Mouse (Mus musculus): ENCODE measurements at regions not wholly inside any gene's neighbourhood (a gene's known extent, or its start where the extent isn't known, plus 50 kb on each side); places are given as distances from the start of the nearest gene placed in this dataset.

- Histone ChIP-seq H3K27ac (ENCODE audit: low read depth, low read length) (no peak overlapping the region), H3K9me3 (replicated peaks; ENCODE audit: control insufficient read depth, low read length) (no peaks in the 10 kb centered on the region), H3K4me2 (no peak overlapping the region), H3K4me3 (ENCODE audit: low read depth, low read length) (no peak overlapping the region), H3K27me3 (ENCODE audit: control insufficient read depth, insufficient read depth, low read length) (no peaks in the 10 kb centered on the region), H3K9ac (ENCODE audit: low read depth, low read length) (no peak overlapping the region), H3K36me3 (ENCODE audit: control insufficient read depth, insufficient read depth, low read length) (no peaks in the 10 kb centered on the region), H3K4me1 (ENCODE audit: control insufficient read depth, insufficient read depth, low read length) (no peaks in the 10 kb centered on the region)
- WGBS (ENCODE audit: insufficient replicate concordance), result 50% methylated on average over 2 of the region's 2 CpGs
- ATAC-seq (replicated peaks; ENCODE audit: insufficient number of reproducible peaks, low FRiP score, low TSS enrichment), result no peak
Observed at GRCm38 (mm10) chr12:35736427-35736826, 189.0 kb upstream of the Agr3 start.

GRCm38 (mm10) chr12:35735002-35735401 is 190.4 kb upstream of the Agr3 start:
- Histone ChIP-seq H3K9ac (ENCODE audit: low read depth, low read length) (no peak overlapping the region), H3K36me3 (ENCODE audit: control insufficient read depth, insufficient read depth, low read length) (no peaks in the 10 kb centered on the region), H3K9me3 (replicated peaks; ENCODE audit: control insufficient read depth, low read length) (no peaks in the 10 kb centered on the region), H3K27me3 (ENCODE audit: control insufficient read depth, insufficient read depth, low read length) (no peaks in the 10 kb centered on the region), H3K27ac (ENCODE audit: low read depth, low read length) (no peak overlapping the region), H3K4me2 (no peak overlapping the region), H3K4me3 (ENCODE audit: low read depth, low read length) (no peak overlapping the region), H3K4me1 (ENCODE audit: control insufficient read depth, insufficient read depth, low read length) (no peaks in the 10 kb centered on the region)
- ATAC-seq (replicated peaks; ENCODE audit: insufficient number of reproducible peaks, low FRiP score, low TSS enrichment), result no peak
- WGBS (ENCODE audit: insufficient replicate concordance), result 52% methylated on average over 2 of the region's 2 CpGs

- Histone ChIP-seq H3K4me3 (ENCODE audit: low read depth, low read length) (no peak overlapping the region), H3K27ac (ENCODE audit: low read depth, low read length) (no peak overlapping the region), H3K27me3 (ENCODE audit: control insufficient read depth, insufficient read depth, low read length) (no peaks in the 10 kb centered on the region), H3K9me3 (replicated peaks; ENCODE audit: control insufficient read depth, low read length) (no peaks in the 10 kb centered on the region), H3K4me1 (ENCODE audit: control insufficient read depth, insufficient read depth, low read length) (no peaks in the 10 kb centered on the region), H3K9ac (ENCODE audit: low read depth, low read length) (no peak overlapping the region), H3K4me2 (no peak overlapping the region), H3K36me3 (ENCODE audit: control insufficient read depth, insufficient read depth, low read length) (no peaks in the 10 kb centered on the region)
- WGBS (ENCODE audit: insufficient replicate concordance), result 79% methylated on average over 1 of the region's 1 CpGs
- no peak for ATAC-seq (replicated peaks; ENCODE audit: insufficient number of reproducible peaks, low FRiP score, low TSS enrichment)
Observed at GRCm38 (mm10) chr12:35734371-35734770, 191.0 kb upstream of the Agr3 start.

GRCm38 (mm10) chr12:35733580-35733979 is 191.8 kb upstream of the Agr3 start:
- Histone ChIP-seq H3K4me3 (ENCODE audit: low read depth, low read length) (no peak overlapping the region), H3K27me3 (ENCODE audit: control insufficient read depth, insufficient read depth, low read length) (no peaks in the 10 kb centered on the region), H3K9me3 (replicated peaks; ENCODE audit: control insufficient read depth, low read length) (no peaks in the 10 kb centered on the region), H3K4me1 (ENCODE audit: control insufficient read depth, insufficient read depth, low read length) (no peaks in the 10 kb centered on the region), H3K36me3 (ENCODE audit: control insufficient read depth, insufficient read depth, low read length) (no peaks in the 10 kb centered on the region), H3K27ac (ENCODE audit: low read depth, low read length) (no peak overlapping the region), H3K4me2 (no peak overlapping the region), H3K9ac (ENCODE audit: low read depth, low read length) (no peak overlapping the region)
- no peak for ATAC-seq (replicated peaks; ENCODE audit: insufficient number of reproducible peaks, low FRiP score, low TSS enrichment)
- WGBS (ENCODE audit: insufficient replicate concordance), result 68% methylated on average over 2 of the region's 2 CpGs

GRCm38 (mm10) chr12:35725910-35726309 is 191.1 kb upstream of the Ahr start:
- Histone ChIP-seq H3K27me3 (ENCODE audit: control insufficient read depth, insufficient read depth, low read length) (no peaks in the 10 kb centered on the region), H3K4me2 (no peak overlapping the region), H3K4me3 (ENCODE audit: low read depth, low read length) (no peak overlapping the region), H3K27ac (ENCODE audit: low read depth, low read length) (no peak overlapping the region), H3K36me3 (ENCODE audit: control insufficient read depth, insufficient read depth, low read length) (no peaks in the 10 kb centered on the region), H3K9ac (ENCODE audit: low read depth, low read length) (no peak overlapping the region), H3K9me3 (replicated peaks; ENCODE audit: control insufficient read depth, low read length) (no peaks in the 10 kb centered on the region), H3K4me1 (ENCODE audit: control insufficient read depth, insufficient read depth, low read length) (no peaks in the 10 kb centered on the region)
- no peak for ATAC-seq (replicated peaks; ENCODE audit: insufficient number of reproducible peaks, low FRiP score, low TSS enrichment)
- 78% methylated on average over 1 of the region's 1 CpGs for WGBS (ENCODE audit: insufficient replicate concordance)

GRCm38 (mm10) chr12:35724132-35724531 is 189.3 kb upstream of the Ahr start:
- H3K9me3 ChIP-seq (replicated peaks; ENCODE audit: control insufficient read depth, low read length), result no peaks in the 10 kb centered on the region
- no peak for ATAC-seq (replicated peaks; ENCODE audit: insufficient number of reproducible peaks, low FRiP score, low TSS enrichment)
- 63% methylated on average over 4 of the region's 4 CpGs for WGBS (ENCODE audit: insufficient replicate concordance)

GRCm38 (mm10) chr12:35712671-35713070 is 177.8 kb upstream of the Ahr start:
- ATAC-seq (replicated peaks; ENCODE audit: insufficient number of reproducible peaks, low FRiP score, low TSS enrichment), result no peak
- H3K36me3 ChIP-seq (ENCODE audit: control insufficient read depth, insufficient read depth, low read length), result no peaks in the 10 kb centered on the region
- no peaks in the 10 kb centered on the region for H3K27me3 ChIP-seq (ENCODE audit: control insufficient read depth, insufficient read depth, low read length)
- H3K9ac ChIP-seq (ENCODE audit: low read depth, low read length), result no peak overlapping the region
- H3K4me2 ChIP-seq, result no peak overlapping the region
- WGBS (ENCODE audit: insufficient replicate concordance), result 69% methylated on average over 4 of the region's 4 CpGs
- H3K9me3 ChIP-seq (replicated peaks; ENCODE audit: control insufficient read depth, low read length), result no peaks in the 10 kb centered on the region
- no peak overlapping the region for H3K4me3 ChIP-seq (ENCODE audit: low read depth, low read length)
- no peaks in the 10 kb centered on the region for H3K4me1 ChIP-seq (ENCODE audit: control insufficient read depth, insufficient read depth, low read length)
- no peak overlapping the region for H3K27ac ChIP-seq (ENCODE audit: low read depth, low read length)

More at GRCm38 (mm10) chr12:35724132-35724531, 189.3 kb upstream of the Ahr start:
- Histone ChIP-seq H3K27me3 (ENCODE audit: control insufficient read depth, insufficient read depth, low read length) (no peaks in the 10 kb centered on the region), H3K36me3 (ENCODE audit: control insufficient read depth, insufficient read depth, low read length) (no peaks in the 10 kb centered on the region), H3K4me3 (ENCODE audit: low read depth, low read length) (no peak overlapping the region), H3K9ac (ENCODE audit: low read depth, low read length) (no peak overlapping the region), H3K27ac (ENCODE audit: low read depth, low read length) (no peak overlapping the region), H3K4me1 (ENCODE audit: control insufficient read depth, insufficient read depth, low read length) (no peaks in the 10 kb centered on the region), H3K4me2 (no peak overlapping the region)

GRCm38 (mm10) chr12:35711549-35712070 is 176.8 kb upstream of the Ahr start:
- ATAC-seq (replicated peaks; ENCODE audit: insufficient number of reproducible peaks, low FRiP score, low TSS enrichment), result no peak
- H3K9ac ChIP-seq (ENCODE audit: low read depth, low read length), result no peak overlapping the region
- no peaks in the 10 kb centered on the region for H3K27me3 ChIP-seq (ENCODE audit: control insufficient read depth, insufficient read depth, low read length)
- H3K4me3 ChIP-seq (ENCODE audit: low read depth, low read length), result no peak overlapping the region
- no peaks in the 10 kb centered on the region for H3K4me1 ChIP-seq (ENCODE audit: control insufficient read depth, insufficient read depth, low read length)
- whole genome bisulfite sequencing (ENCODE audit: insufficient replicate concordance), result 78% methylated on average over 6 of the region's 6 CpGs
- no peaks in the 10 kb centered on the region for H3K36me3 ChIP-seq (ENCODE audit: control insufficient read depth, insufficient read depth, low read length)
- no peaks in the 10 kb centered on the region for H3K9me3 ChIP-seq (replicated peaks; ENCODE audit: control insufficient read depth, low read length)
- no peak overlapping the region for H3K27ac ChIP-seq (ENCODE audit: low read depth, low read length)
- no peak overlapping the region for H3K4me2 ChIP-seq

- H3K4me3 ChIP-seq (ENCODE audit: low read depth, low read length), result no peak overlapping the region
- H3K4me2 ChIP-seq, result no peak overlapping the region
- H3K36me3 ChIP-seq (ENCODE audit: control insufficient read depth, insufficient read depth, low read length), result no peaks in the 10 kb centered on the region
- H3K27me3 ChIP-seq (ENCODE audit: control insufficient read depth, insufficient read depth, low read length), result no peaks in the 10 kb centered on the region
- no peak overlapping the region for H3K9ac ChIP-seq (ENCODE audit: low read depth, low read length)
- H3K4me1 ChIP-seq (ENCODE audit: control insufficient read depth, insufficient read depth, low read length), result no peaks in the 10 kb centered on the region
- 54% methylated on average over 5 of the region's 5 CpGs for WGBS (ENCODE audit: insufficient replicate concordance)
- ATAC-seq (replicated peaks; ENCODE audit: insufficient number of reproducible peaks, low FRiP score, low TSS enrichment), result no peak
- no peak overlapping the region for H3K27ac ChIP-seq (ENCODE audit: low read depth, low read length)
- H3K9me3 ChIP-seq (replicated peaks; ENCODE audit: control insufficient read depth, low read length), result no peaks in the 10 kb centered on the region
Observed at GRCm38 (mm10) chr12:35710323-35710722, 175.5 kb upstream of the Ahr start.

Measured in heart, embryonic 11.5 days (tissue).